In genomic region chr6:97806051-97806450, GRCm38 (mm10) we compare ENCODE assay signal across 9 mouse cellular contexts. TPM values are rescaled to one million over a fixed set of nuclear protein-coding genes. Genes with fewer than 3 reads are reported as not detected.
DNase-seq lines count a peak whose midpoint lies in the region; ATAC-seq lines count a peak whose summit lies in the region.
"Had no signal": no experiment of that assay in that cellular context is flagged by ENCODE, and none has a peak within 500 bp of the region (broad histone marks: within the 10 kb centered on the region; RNA-seq: fewer than 3 reads in every experiment).

No protein-coding gene starts in this region.

- H3K4me3 ChIP-seq in heart, embryonic 12.5 days = peak overlapping the region; percentile 73
- peak overlapping the region; percentile 68 for H3K4me3 ChIP-seq in hindbrain, embryonic 13.5 days
- peak overlapping the region; percentile 67 for H3K4me3 ChIP-seq in midbrain, embryonic 11.5 days (ENCODE audit: low read depth, low read length)

- peak overlapping the region; percentile 72 for H3K9ac ChIP-seq in heart, embryonic 12.5 days
- peak overlapping the region; percentile 72; the same call in 1 of the 2 replicates for H3K9ac ChIP-seq in hindbrain, embryonic 13.5 days
- H3K9ac ChIP-seq in midbrain, embryonic 11.5 days (ENCODE audit: low read length) = peak overlapping the region; percentile 65; the same call in 1 of the 2 replicates

- no peak for DNase-seq in heart, postnatal 14 days
- peak; percentile 41 for DNase-seq in NIH3T3 (ENCODE audit: low read depth)
- no peak for DNase-seq in midbrain, embryonic 11.5 days (ENCODE audit: low spot score, missing footprints)
- DNase-seq in left cerebral cortex, postnatal 14 days (ENCODE audit: low spot score in 2 of 2) = no peak
- no peak for DNase-seq in thymus, postnatal 0 days (ENCODE audit: low spot score)
- DNase-seq in adrenal gland, adult (ENCODE audit: inconsistent age in 2 of 2, low spot score in 1 of 2) = no peak

- H3K36me3 ChIP-seq in heart, embryonic 12.5 days = no peaks in the 10 kb centered on the region
- H3K36me3 ChIP-seq in hindbrain, embryonic 13.5 days = no peaks in the 10 kb centered on the region
- no peaks in the 10 kb centered on the region for H3K36me3 ChIP-seq in midbrain, embryonic 11.5 days (ENCODE audit: control insufficient read depth, insufficient read depth, low read length)
- H3K36me3 ChIP-seq: G1E had no signal

- H3K4me1 ChIP-seq in heart, embryonic 12.5 days (replicated peaks) = peaks cover 27% of the 10 kb centered on the region
- peaks cover 11% of the 10 kb centered on the region for H3K4me1 ChIP-seq in hindbrain, embryonic 13.5 days (replicated peaks)
- peaks cover 5% of the 10 kb centered on the region for H3K4me1 ChIP-seq in midbrain, embryonic 11.5 days (ENCODE audit: control insufficient read depth, insufficient read depth, low read length)

- peak overlapping the region; percentile 92 for H3K4me2 ChIP-seq in heart, embryonic 12.5 days
- peak overlapping the region; percentile 100 for H3K4me2 ChIP-seq in hindbrain, embryonic 13.5 days
- peak overlapping the region; percentile 99 for H3K4me2 ChIP-seq in midbrain, embryonic 11.5 days

- H3K27ac ChIP-seq in heart, embryonic 12.5 days (ENCODE audit: poor library complexity, severe bottlenecking) = no peak overlapping the region
- H3K27ac ChIP-seq in hindbrain, embryonic 13.5 days = no peak overlapping the region
- H3K27ac ChIP-seq in midbrain, embryonic 11.5 days (ENCODE audit: low read depth, low read length) = no peak overlapping the region

- no peaks in the 10 kb centered on the region for H3K27me3 ChIP-seq in heart, embryonic 12.5 days (replicated peaks)
- H3K27me3 ChIP-seq in hindbrain, embryonic 13.5 days = peaks cover 26% of the 10 kb centered on the region; the same call in 1 of the 2 replicates
- H3K27me3 ChIP-seq in midbrain, embryonic 11.5 days (ENCODE audit: control insufficient read depth, insufficient read depth, low read length) = no peaks in the 10 kb centered on the region; the same call in 1 of the 2 replicates

- intact Hi-C loops in heart, postnatal 14 days (cut with DNase I) = loop anchor here (5.0 kb wide), 1 partner anchor 51 kb away; no protein-coding TSS in a partner anchor
- intact Hi-C loops in left cerebral cortex, postnatal 14 days (cut with DNase I) = no loop called here

- 50% methylated on average over 5 of the region's 5 CpGs for WGBS in heart, embryonic 12.5 days
- 67% methylated on average over 5 of the region's 5 CpGs for WGBS in hindbrain, embryonic 13.5 days
- 53% methylated on average over 5 of the region's 5 CpGs for WGBS in midbrain, embryonic 11.5 days

- no peaks in the 10 kb centered on the region for H3K9me3 ChIP-seq in heart, embryonic 12.5 days (replicated peaks)
- H3K9me3 ChIP-seq in hindbrain, embryonic 13.5 days = no peaks in the 10 kb centered on the region
- no peaks in the 10 kb centered on the region for H3K9me3 ChIP-seq in midbrain, embryonic 11.5 days (ENCODE audit: control insufficient read depth, low read length)

- no peak for ATAC-seq in heart, embryonic 12.5 days (ENCODE audit: insufficient number of reproducible peaks, low FRiP score)
- no peak for ATAC-seq in hindbrain, embryonic 13.5 days (ENCODE audit: low FRiP score)
- no peak for ATAC-seq in midbrain, embryonic 11.5 days (ENCODE audit: low FRiP score)

RNA-seq across cellular contexts. Expression of gene Mitf, which starts 0.8 kb away (rescaled TPM):
- 19.5 and 20.9 TPM in 2 replicates for polyA plus RNA-seq in heart, embryonic 12.5 days (2016; fragmentation: Nextera tagmentation; extraction: Ambion mirVana)
- total RNA-seq in heart, postnatal 14 days (2021) = 10 to 100 TPM; 55.8 to 60.7 TPM
- polyA plus RNA-seq in hindbrain, embryonic 13.5 days (2015; fragmentation: Nextera tagmentation; extraction: Ambion mirVana) = 1.8 and 2.1 TPM in 2 replicates
- 0.30 and 0.72 TPM in 2 replicates for polyA plus RNA-seq in midbrain, embryonic 11.5 days (2014; fragmentation: Nextera tagmentation; extraction: Ambion mirVana)
- total RNA-seq in left cerebral cortex, postnatal 14 days (2021) = 1 to 10 TPM; 5.0 to 5.5 TPM
- 1.0 and 1.2 TPM in 2 replicates for polyA plus RNA-seq in thymus, postnatal 0 days (2015; fragmentation: Nextera tagmentation; extraction: Ambion mirVana)
- polyA plus RNA-seq: G1E had no signal
